Mouse (Mus musculus): ENCODE data around the gene Omt2b.
"Not testable (repeated sequence)": the region's sequence is repeated elsewhere in the genome, so short reads cannot be mapped to it uniquely, and the experiment has no call there.

Gene Omt2b

GRCm38 (mm10) chr9:78327289-78327688, at the start of gene Omt2b:
Gene Omt2b (plus strand): TSS chr9:78327589.
- not testable (repeated sequence) for DNase-seq (ENCODE audit: low read depth, low spot score)

GRCm38 (mm10) chr9:78282002-78282711, 45.2 kb upstream of the Omt2b start:
- DNase-seq (ENCODE audit: low read depth, low spot score) = not testable (repeated sequence)

- not testable (repeated sequence) for DNase-seq (ENCODE audit: low read depth, low spot score)
These were observed 38.3 kb upstream of the Omt2b start for GRCm38 (mm10) chr9:78289063-78289462.

GRCm38 (mm10) chr9:78289723-78290122, 37.7 kb upstream of the Omt2b start, which contains the start of gene Gm10639:
Gene Gm10639 (plus strand): TSS chr9:78289923.
- DNase-seq (ENCODE audit: low read depth, low spot score) = not testable (repeated sequence)

- not testable (repeated sequence) for DNase-seq (ENCODE audit: low read depth, low spot score)
These were observed 34.9 kb upstream of the Omt2b start for GRCm38 (mm10) chr9:78292462-78292861.

GRCm38 (mm10) chr9:78293683-78294082, 33.7 kb upstream of the Omt2b start:
- DNase-seq (ENCODE audit: low read depth, low spot score) = not testable (repeated sequence)

GRCm38 (mm10) chr9:78294781-78295180, 32.6 kb upstream of the Omt2b start:
- not testable (repeated sequence) for DNase-seq (ENCODE audit: low read depth, low spot score)

- peak; percentile 64 for DNase-seq (ENCODE audit: low read depth, low spot score)
These were observed 31.3 kb upstream of the Omt2b start for GRCm38 (mm10) chr9:78296089-78296488.

GRCm38 (mm10) chr9:78298232-78298631, 29.2 kb upstream of the Omt2b start:
- no peak for DNase-seq (ENCODE audit: low read depth, low spot score)

- DNase-seq (ENCODE audit: low read depth, low spot score) = not testable (repeated sequence)
These were observed 28.2 kb upstream of the Omt2b start for GRCm38 (mm10) chr9:78299143-78299542.

GRCm38 (mm10) chr9:78308122-78308521, 19.3 kb upstream of the Omt2b start:
- DNase-seq (ENCODE audit: low read depth, low spot score) = not testable (repeated sequence)

- DNase-seq (ENCODE audit: low read depth, low spot score) = no peak
These were observed 12.7 kb upstream of the Omt2b start, which contains the start of gene Omt2a for GRCm38 (mm10) chr9:78314696-78315095. Gene Omt2a (minus strand): TSS chr9:78314796.

- peak; percentile 20 for DNase-seq (ENCODE audit: low read depth, low spot score)
These were observed 7.9 kb upstream of the Omt2b start for GRCm38 (mm10) chr9:78319499-78319898.

- not testable (repeated sequence) for DNase-seq (ENCODE audit: low read depth, low spot score)
These were observed 9.7 kb downstream of the Omt2b start for GRCm38 (mm10) chr9:78337050-78337449.

GRCm38 (mm10) chr9:78340324-78340723, 12.9 kb downstream of the Omt2b start:
- peak; percentile 49 for DNase-seq (ENCODE audit: low read depth, low spot score)

GRCm38 (mm10) chr9:78342494-78342893, 15.1 kb downstream of the Omt2b start:
- DNase-seq (ENCODE audit: low read depth, low spot score) = not testable (repeated sequence)

- not testable (repeated sequence) for DNase-seq (ENCODE audit: low read depth, low spot score)
These were observed 15.7 kb downstream of the Omt2b start for GRCm38 (mm10) chr9:78343055-78343454.

GRCm38 (mm10) chr9:78345235-78345634, 17.8 kb downstream of the Omt2b start:
- DNase-seq (ENCODE audit: low read depth, low spot score) = not testable (repeated sequence)

- no peak for DNase-seq (ENCODE audit: low read depth, low spot score)
These were observed 19.6 kb downstream of the Omt2b start for GRCm38 (mm10) chr9:78347004-78347403.

GRCm38 (mm10) chr9:78348206-78349004, 21.0 kb downstream of the Omt2b start:
- DNase-seq (ENCODE audit: low read depth, low spot score) = not testable (repeated sequence)

- not testable (repeated sequence) for DNase-seq (ENCODE audit: low read depth, low spot score)
These were observed 21.8 kb downstream of the Omt2b start for GRCm38 (mm10) chr9:78349141-78349540.

- DNase-seq (ENCODE audit: low read depth, low spot score) = not testable (repeated sequence)
These were observed 22.6 kb downstream of the Omt2b start for GRCm38 (mm10) chr9:78350007-78350406.
